Mouse (Mus musculus): ENCODE data around the gene Isca1.

DNA sequence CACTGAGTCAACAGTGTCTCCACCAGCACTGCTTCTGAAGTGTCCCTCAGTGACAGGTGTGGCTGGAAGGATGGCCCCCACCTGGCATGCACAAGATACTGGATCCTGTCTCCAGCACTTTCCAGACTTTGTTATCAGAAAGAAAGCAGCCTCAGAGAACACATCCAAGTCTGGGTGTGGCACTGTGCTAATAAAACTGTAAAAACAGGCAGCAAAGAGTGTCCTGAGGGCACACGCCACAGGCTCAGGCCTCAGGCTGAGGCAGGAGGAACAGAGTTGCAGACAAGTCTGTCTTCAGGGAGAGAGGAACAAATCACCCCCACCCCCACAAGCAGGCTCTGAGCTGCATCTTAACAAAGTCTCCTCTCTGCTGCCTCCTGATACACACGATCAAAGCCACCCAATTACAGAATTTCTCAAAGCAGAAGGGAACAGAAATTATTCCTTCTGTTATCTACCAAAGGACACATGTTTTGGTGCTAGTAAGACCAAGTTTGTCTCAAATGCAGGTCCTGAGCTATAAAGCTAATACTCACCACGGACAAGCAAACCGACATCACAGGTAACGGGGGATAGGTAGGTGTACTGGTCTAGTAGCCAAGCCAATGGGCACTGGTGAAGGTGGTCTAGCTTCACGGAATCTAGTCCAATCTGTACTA lies 26.3 kb upstream of the Isca1 start:
- no peak for TF ChIP-seq POLR2A (IDR thresholded peaks at IDR 0.05; ENCODE audit: extremely low read depth, insufficient read depth, low read length)
- no peak for TF ChIP-seq CTCF (IDR thresholded peaks at IDR 0.05; ENCODE audit: extremely low read depth, insufficient read depth, low read length)
